Mouse (Mus musculus): ENCODE data around the gene Tmem199. TPM values are rescaled to one million over a fixed set of nuclear protein-coding genes. Genes with fewer than 3 reads are reported as not detected.

Gene Tmem199
- polyA plus RNA-seq (2014; fragmentation: Nextera tagmentation; extraction: Ambion mirVana), result 93.1 and 93.2 TPM in 2 replicates

DNA sequence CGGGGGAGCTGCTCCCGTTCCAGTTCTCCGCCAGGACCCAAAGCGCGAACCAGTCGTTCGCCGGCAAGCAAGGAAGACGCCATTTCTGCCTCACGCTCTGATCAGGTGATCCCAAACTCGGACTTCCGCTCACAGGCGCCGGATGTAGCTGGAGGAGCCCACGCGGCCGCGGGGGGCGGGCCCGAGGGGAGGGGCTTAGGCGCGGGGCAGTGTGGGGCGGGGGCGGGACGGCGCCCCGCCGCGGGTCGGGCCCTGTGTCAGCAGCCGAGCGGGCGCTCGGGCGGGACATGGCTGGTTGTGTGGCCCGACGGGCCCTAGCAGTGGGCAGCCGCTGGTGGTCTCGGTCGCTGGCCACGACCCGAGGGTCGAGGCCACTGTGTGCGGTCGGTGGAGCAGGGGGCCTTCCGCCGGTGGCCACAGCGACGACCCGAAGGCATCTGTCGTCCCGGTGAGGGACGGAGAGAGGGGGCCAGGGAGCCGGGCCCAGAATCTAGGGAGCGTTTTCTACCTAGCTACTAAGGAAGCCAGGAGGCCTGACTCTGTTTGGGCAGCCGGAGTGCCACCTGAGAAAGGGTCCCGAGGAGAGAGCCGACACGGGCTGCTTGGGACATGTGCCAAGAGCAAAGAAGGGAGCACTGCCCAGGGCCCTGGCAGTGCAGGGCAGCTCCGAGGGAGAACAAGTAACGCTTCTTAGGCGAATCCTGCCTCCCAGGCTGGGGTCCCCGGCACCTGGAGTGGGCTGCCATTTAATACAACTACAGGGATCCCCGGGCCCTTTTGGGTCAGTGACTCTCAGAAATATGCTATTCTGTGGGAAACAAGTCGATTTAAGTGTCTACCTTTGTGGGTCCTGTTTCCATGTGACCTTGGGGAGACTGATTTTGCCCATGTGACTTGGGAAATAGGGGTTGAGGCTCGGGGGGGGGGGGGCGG lies at the start of gene Tmem199, which contains the start of gene Poldip2:
Gene Tmem199, minus strand, starts transcription at position 148 of the 933 bp plus-strand sequence.
Gene Poldip2, plus strand, starts transcription at position 169 of the 933 bp plus-strand sequence.
- Histone ChIP-seq H3K36me3 (ENCODE audit: control insufficient read depth, insufficient read depth, low read length) (peaks cover 39% of the 10 kb centered on the region), H3K4me3 (ENCODE audit: low read depth, low read length) (peak within 1 kb of the TSS; percentile 88), H3K4me2 (ENCODE audit: low read length) (peak within 1 kb of the TSS; percentile 90), H3K9me3 (replicated peaks; ENCODE audit: control insufficient read depth, low read length) (no peaks in the 10 kb centered on the region), H3K4me1 (ENCODE audit: control insufficient read depth, insufficient read depth, low read length) (peaks cover 8% of the 10 kb centered on the region; the same call in 1 of the 2 replicates), H3K9ac (ENCODE audit: low read length) (peak within 1 kb of the TSS; percentile 97), H3K27me3 (replicated peaks; ENCODE audit: control insufficient read depth, insufficient read depth, low read length) (no peaks in the 10 kb centered on the region), H3K27ac (ENCODE audit: low read depth, low read length) (peak within 1 kb of the TSS; percentile 76)
- DNase-seq (ENCODE audit: low spot score) (peak; percentile 97), ATAC-seq (peak; percentile 96)
- WGBS, result 1% methylated on average over 67 of the region's 67 CpGs

DNA sequence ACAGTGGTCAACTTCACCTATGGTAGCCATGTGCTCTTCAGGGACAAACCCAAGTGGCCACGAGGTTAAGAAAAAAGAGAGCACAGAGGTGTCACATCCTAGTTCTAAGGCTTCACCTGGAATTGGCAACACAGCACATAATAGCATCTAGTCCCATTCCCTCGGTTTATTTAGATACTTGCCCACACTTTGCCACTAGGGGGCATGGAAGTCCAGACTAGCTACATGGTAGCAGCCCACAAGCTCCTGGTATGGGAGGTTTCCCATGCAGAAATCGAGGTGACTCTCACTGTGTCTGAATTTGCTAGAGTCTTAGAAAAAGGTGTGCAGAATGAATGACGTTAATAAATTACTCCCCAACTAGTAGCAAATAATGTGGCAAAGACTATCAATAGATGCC lies 48.5 kb upstream of the Tmem199 start:
- WGBS, result 14% methylated on average over 4 of the region's 4 CpGs
- Histone ChIP-seq H3K4me2 (ENCODE audit: low read length) (no peak overlapping the region), H3K27ac (ENCODE audit: low read depth, low read length) (no peak overlapping the region), H3K36me3 (ENCODE audit: control insufficient read depth, insufficient read depth, low read length) (no peaks in the 10 kb centered on the region), H3K9me3 (replicated peaks; ENCODE audit: control insufficient read depth, low read length) (no peaks in the 10 kb centered on the region), H3K27me3 (replicated peaks; ENCODE audit: control insufficient read depth, insufficient read depth, low read length) (no peaks in the 10 kb centered on the region), H3K4me1 (ENCODE audit: control insufficient read depth, insufficient read depth, low read length) (no peaks in the 10 kb centered on the region), H3K4me3 (ENCODE audit: low read depth, low read length) (no peak overlapping the region), H3K9ac (ENCODE audit: low read length) (no peak overlapping the region)
- peak; percentile 92 for DNase-seq (ENCODE audit: low spot score)
- ATAC-seq, result peak; percentile 76

DNA sequence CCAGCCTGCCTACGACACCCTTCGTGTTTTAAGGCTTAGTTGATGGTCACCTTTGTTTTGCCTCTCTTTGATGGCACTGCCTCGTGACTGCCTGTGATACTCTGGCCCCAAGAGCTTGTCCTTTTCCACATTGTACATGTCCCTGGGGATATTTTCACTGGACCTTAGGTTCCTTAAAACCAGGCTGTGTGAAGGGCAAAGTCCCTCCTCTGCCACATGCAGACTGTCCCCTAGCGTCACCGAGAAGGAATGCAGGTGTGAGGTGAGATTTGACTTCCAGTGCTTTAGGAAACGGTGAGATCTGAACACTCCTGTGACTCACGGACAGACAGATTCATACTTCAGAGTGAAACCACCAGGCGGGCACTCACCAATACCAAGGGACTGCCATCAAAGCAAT lies 45.3 kb upstream of the Tmem199 start:
- Histone ChIP-seq H3K4me2 (ENCODE audit: low read length) (no peak overlapping the region), H3K27me3 (replicated peaks; ENCODE audit: control insufficient read depth, insufficient read depth, low read length) (no peaks in the 10 kb centered on the region), H3K4me1 (ENCODE audit: control insufficient read depth, insufficient read depth, low read length) (no peaks in the 10 kb centered on the region), H3K27ac (ENCODE audit: low read depth, low read length) (no peak overlapping the region), H3K9me3 (replicated peaks; ENCODE audit: control insufficient read depth, low read length) (no peaks in the 10 kb centered on the region), H3K9ac (ENCODE audit: low read length) (no peak overlapping the region), H3K36me3 (ENCODE audit: control insufficient read depth, insufficient read depth, low read length) (no peaks in the 10 kb centered on the region), H3K4me3 (ENCODE audit: low read depth, low read length) (no peak overlapping the region)
- ATAC-seq (no peak), DNase-seq (ENCODE audit: low spot score) (no peak)
- 52% methylated on average over 8 of the region's 8 CpGs for WGBS

DNA sequence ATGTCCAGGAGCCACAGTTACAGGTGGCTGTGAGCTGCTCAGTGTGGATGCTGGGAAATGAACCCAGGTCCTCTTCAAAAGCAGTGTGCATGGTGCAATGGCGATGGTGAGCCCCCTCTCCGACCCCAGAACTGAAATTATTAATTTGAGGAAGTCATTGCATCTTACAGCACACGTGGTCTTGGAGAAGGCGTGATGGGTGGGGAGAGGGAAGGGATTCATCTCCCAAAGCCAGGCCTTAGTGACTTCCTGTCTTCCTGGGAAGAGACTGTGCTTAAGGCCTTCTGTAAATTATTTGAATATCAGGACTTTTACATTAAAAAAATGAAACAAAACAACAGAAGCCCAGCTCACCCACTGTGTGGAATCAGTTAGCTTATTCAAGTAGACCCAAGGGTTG lies 44.1 kb upstream of the Tmem199 start:
- no peak overlapping the region for H3K4me2 ChIP-seq (ENCODE audit: low read length)
- WGBS, result 87% methylated on average over 4 of the region's 4 CpGs
- no peak overlapping the region for H3K4me3 ChIP-seq (ENCODE audit: low read depth, low read length)
- peaks cover 1% of the 10 kb centered on the region; the same call in 1 of the 2 replicates for H3K4me1 ChIP-seq (ENCODE audit: control insufficient read depth, insufficient read depth, low read length)
- DNase-seq (ENCODE audit: low spot score) (no peak), ATAC-seq (no peak)
- H3K36me3 ChIP-seq (ENCODE audit: control insufficient read depth, insufficient read depth, low read length), result no peaks in the 10 kb centered on the region
- no peaks in the 10 kb centered on the region for H3K27me3 ChIP-seq (replicated peaks; ENCODE audit: control insufficient read depth, insufficient read depth, low read length)
- H3K27ac ChIP-seq (ENCODE audit: low read depth, low read length), result no peak overlapping the region
- no peaks in the 10 kb centered on the region for H3K9me3 ChIP-seq (replicated peaks; ENCODE audit: control insufficient read depth, low read length)
- H3K9ac ChIP-seq (ENCODE audit: low read length), result no peak overlapping the region

DNA sequence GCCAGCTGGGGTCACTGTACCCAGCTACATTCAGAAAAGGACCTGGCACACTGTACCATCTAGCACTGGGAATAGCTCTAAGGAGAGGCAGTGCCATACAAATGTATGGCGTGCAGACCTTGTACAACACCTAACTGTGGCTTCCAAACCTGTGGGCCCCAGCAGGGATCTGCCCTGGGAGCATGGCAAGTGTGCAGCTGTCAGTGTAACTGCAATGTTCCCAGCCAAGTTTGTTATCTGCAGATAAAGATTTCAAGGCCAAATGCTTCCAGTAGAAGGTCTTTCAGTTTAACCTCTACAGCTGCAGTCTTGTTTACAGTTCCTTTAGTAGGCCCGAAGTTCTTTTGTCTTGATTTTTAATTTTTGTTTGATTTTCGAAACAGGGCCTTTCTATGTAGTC lies 43.7 kb upstream of the Tmem199 start:
- H3K27me3 ChIP-seq (replicated peaks; ENCODE audit: control insufficient read depth, insufficient read depth, low read length), result no peaks in the 10 kb centered on the region
- DNase-seq (ENCODE audit: low spot score) (no peak), ATAC-seq (no peak)
- H3K4me2 ChIP-seq (ENCODE audit: low read length), result no peak overlapping the region
- H3K27ac ChIP-seq (ENCODE audit: low read depth, low read length), result no peak overlapping the region
- H3K4me3 ChIP-seq (ENCODE audit: low read depth, low read length), result no peak overlapping the region
- H3K4me1 ChIP-seq (ENCODE audit: control insufficient read depth, insufficient read depth, low read length), result peaks cover 3% of the 10 kb centered on the region; the same call in 1 of the 2 replicates
- H3K9me3 ChIP-seq (replicated peaks; ENCODE audit: control insufficient read depth, low read length), result no peaks in the 10 kb centered on the region
- no peaks in the 10 kb centered on the region for H3K36me3 ChIP-seq (ENCODE audit: control insufficient read depth, insufficient read depth, low read length)
- WGBS, result 87% methylated on average over 3 of the region's 3 CpGs
- no peak overlapping the region for H3K9ac ChIP-seq (ENCODE audit: low read length)

DNA sequence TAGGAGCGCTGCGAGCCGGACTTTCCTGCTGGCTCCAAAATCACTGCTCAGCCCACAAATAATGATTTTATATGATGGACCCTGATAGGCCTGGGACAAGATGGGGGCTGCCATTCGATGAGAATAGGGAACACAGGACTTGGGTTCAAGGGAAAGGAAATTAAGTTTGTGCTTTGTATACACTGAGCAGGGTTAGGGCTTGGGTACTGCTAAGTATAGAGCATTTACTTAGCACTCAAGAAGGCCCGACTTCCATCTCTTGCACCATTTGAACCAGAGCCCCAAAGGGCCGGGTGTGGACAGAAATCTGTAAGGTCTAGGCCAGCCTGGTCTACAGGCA lies 39.1 kb upstream of the Tmem199 start:
- 33% methylated on average over 6 of the region's 6 CpGs for WGBS

DNA sequence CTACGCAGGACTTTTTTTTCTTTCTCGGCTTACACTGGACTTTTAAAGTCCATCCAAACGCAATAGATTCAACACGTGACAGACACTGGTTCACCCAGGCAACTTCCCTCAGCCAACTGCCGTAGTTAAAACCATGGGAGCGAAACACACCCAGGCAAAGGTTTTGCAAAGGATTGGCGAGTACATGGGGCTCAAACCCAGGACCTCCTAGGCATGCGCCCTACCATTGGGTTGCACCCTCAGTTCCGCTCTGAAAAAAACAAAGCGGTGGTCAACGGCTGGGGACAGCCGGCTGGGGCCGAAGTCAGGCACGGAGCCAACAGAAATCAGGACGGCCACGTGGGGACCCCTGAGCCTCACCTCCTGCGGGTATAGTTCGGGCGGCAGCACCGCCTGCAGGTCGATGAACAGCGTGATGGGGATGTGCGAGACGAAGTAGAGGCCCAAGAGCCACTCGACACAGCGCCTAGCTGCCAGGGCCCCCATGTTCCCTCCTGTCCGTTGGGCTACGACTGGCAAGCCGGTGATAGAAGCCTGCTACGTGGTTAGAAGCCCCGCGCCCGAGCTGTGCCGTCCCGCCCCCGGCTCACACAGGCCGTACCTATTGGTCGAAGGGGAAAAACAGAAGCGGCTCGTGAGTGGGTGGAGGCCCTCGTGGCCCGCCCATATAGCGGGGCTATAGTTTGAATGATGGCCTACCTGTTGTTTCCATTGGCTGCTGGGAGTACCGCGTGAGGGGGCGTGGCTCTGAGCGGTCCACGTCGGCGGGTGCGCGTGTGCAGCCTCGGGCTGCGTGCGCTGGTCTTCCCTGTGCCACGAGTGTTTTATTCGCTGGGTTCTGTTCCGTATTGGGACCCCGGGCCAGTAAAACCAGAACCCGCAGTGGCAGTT lies 38.4 kb upstream of the Tmem199 start, which contains the start of gene Tmem97:
Gene Tmem97, minus strand, starts transcription at position 610 of the 891 bp plus-strand sequence.
- Histone ChIP-seq H3K4me2 (ENCODE audit: low read length) (peak within 1 kb of the TSS; percentile 79), H3K27ac (ENCODE audit: low read depth, low read length) (peak within 1 kb of the TSS; percentile 77), H3K36me3 (ENCODE audit: control insufficient read depth, insufficient read depth, low read length) (peaks cover 4% of the 10 kb centered on the region; the same call in 1 of the 2 replicates), H3K4me1 (ENCODE audit: control insufficient read depth, insufficient read depth, low read length) (peaks cover 16% of the 10 kb centered on the region), H3K9ac (ENCODE audit: low read length) (peak within 1 kb of the TSS; percentile 73), H3K9me3 (replicated peaks; ENCODE audit: control insufficient read depth, low read length) (no peaks in the 10 kb centered on the region), H3K4me3 (ENCODE audit: low read depth, low read length) (peak within 1 kb of the TSS; percentile 59), H3K27me3 (replicated peaks; ENCODE audit: control insufficient read depth, insufficient read depth, low read length) (no peaks in the 10 kb centered on the region)
- DNase-seq (ENCODE audit: low spot score) (peak; percentile 99), ATAC-seq (peak; percentile 100)
- under 1% methylated on average over 58 of the region's 60 CpGs for WGBS

More for the DNA sequence above, 39.1 kb upstream of the Tmem199 start:
- Histone ChIP-seq H3K36me3 (ENCODE audit: control insufficient read depth, insufficient read depth, low read length) (no peaks in the 10 kb centered on the region), H3K27me3 (replicated peaks; ENCODE audit: control insufficient read depth, insufficient read depth, low read length) (no peaks in the 10 kb centered on the region), H3K4me2 (ENCODE audit: low read length) (peak overlapping the region; percentile 79), H3K4me1 (ENCODE audit: control insufficient read depth, insufficient read depth, low read length) (peaks cover 16% of the 10 kb centered on the region), H3K4me3 (ENCODE audit: low read depth, low read length) (peak overlapping the region; percentile 59), H3K27ac (ENCODE audit: low read depth, low read length) (peak overlapping the region; percentile 70), H3K9ac (ENCODE audit: low read length) (peak overlapping the region; percentile 66), H3K9me3 (replicated peaks; ENCODE audit: control insufficient read depth, low read length) (no peaks in the 10 kb centered on the region)
- DNase-seq (ENCODE audit: low spot score) (no peak), ATAC-seq (peak; percentile 43)

DNA sequence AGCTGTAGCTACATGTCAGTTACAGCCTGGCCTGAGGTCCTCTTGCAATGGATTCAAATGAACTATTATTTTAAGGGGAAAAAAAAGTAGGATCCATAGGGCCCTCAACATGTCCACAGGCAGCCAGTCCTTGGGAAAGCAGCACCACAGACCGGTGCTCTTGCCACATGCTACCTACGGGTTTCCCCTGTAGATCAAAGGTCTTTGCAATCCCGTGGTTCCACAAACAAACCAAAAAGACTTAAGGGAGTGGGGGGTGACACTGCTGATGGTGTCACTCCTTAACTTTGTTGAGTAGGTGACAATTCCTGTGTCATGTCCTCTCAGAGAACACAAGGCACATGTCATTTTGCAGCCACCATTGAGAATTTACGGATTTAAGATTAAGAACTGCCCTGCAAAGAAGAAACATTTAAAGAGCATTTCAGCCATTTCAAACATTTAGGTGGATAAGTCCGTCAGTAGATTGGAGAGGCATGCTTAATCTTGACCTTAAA lies 37.6 kb upstream of the Tmem199 start:
- H3K4me3 ChIP-seq (ENCODE audit: low read depth, low read length), result peak overlapping the region; percentile 59
- H3K4me2 ChIP-seq (ENCODE audit: low read length), result peak overlapping the region; percentile 79
- WGBS, result 10% methylated on average over 5 of the region's 5 CpGs
- DNase-seq (ENCODE audit: low spot score), result no peak
- no peaks in the 10 kb centered on the region for H3K27me3 ChIP-seq (replicated peaks; ENCODE audit: control insufficient read depth, insufficient read depth, low read length)
- no peak for ATAC-seq
- H3K36me3 ChIP-seq (ENCODE audit: control insufficient read depth, insufficient read depth, low read length), result peaks cover 7% of the 10 kb centered on the region; the same call in 1 of the 2 replicates
- no peak overlapping the region for H3K27ac ChIP-seq (ENCODE audit: low read depth, low read length)
- H3K9me3 ChIP-seq (replicated peaks; ENCODE audit: control insufficient read depth, low read length), result no peaks in the 10 kb centered on the region
- peaks cover 16% of the 10 kb centered on the region for H3K4me1 ChIP-seq (ENCODE audit: control insufficient read depth, insufficient read depth, low read length)
- H3K9ac ChIP-seq (ENCODE audit: low read length), result peak overlapping the region; percentile 73
